Mouse (Mus musculus) forebrain, embryonic 14.5 days (tissue): ENCODE measurements at regions not wholly inside any gene's neighbourhood (a gene's known extent, or its start where the extent isn't known, plus 50 kb on each side); places are given as distances from the start of the nearest gene placed in this dataset.
A peak's percentile ranks its signal among the peaks of the same experiment; 100 is the strongest.

Experiments
- ATAC-seq: fragments of 200-750 bp; cut with Nextera tagmentation; 2 replicates; pipeline ENCODE4 v1.8.0; 2017; ENCODE audit warnings: mild to moderate bottlenecking, moderate library complexity
- DNase-seq: peaks from one replicate; pipeline ENCODE4 v3.0.0-alpha.2; 2015; ENCODE audit warnings: low spot score
- H3K27ac ChIP-seq: fragments of 300-500 bp; sonication (generic); 2 replicates; pipeline ENCODE4 v1.5.1; 2014; ENCODE audit warnings: low read depth, mild to moderate bottlenecking, control low read depth, low read length, moderate library complexity
- H3K27me3 ChIP-seq: fragments of 300-500 bp; sonication (generic); replicated peaks from 2 replicates; pipeline ENCODE4 v1.6.1; 2014; ENCODE audit warnings: low read length, control low read depth, mixed read lengths; ENCODE audit not compliant: control insufficient read depth, insufficient read depth
- H3K36me3 ChIP-seq: fragments of 300-500 bp; sonication (generic); 2 replicates; pipeline ENCODE4 v1.6.1; 2014; ENCODE audit warnings: low read length, control low read depth; ENCODE audit not compliant: control insufficient read depth, insufficient read depth
- H3K4me1 ChIP-seq: fragments of 300-500 bp; sonication (generic); 2 replicates; pipeline ENCODE4 v1.6.1; 2014; ENCODE audit warnings: antibody characterized with exemption, low read length, control low read depth; ENCODE audit not compliant: control insufficient read depth, insufficient read depth
- H3K4me2 ChIP-seq: fragments of 300-500 bp; sonication (generic); 2 replicates; pipeline ENCODE4 v1.6.1; 2014; ENCODE audit warnings: mild to moderate bottlenecking, control low read depth, low read length
- H3K4me3 ChIP-seq: fragments of 300-500 bp; sonication (generic); 2 replicates; pipeline ENCODE4 v1.5.1; 2014; ENCODE audit warnings: low read depth, low read length, control low read depth
- H3K9ac ChIP-seq: fragments of 300-500 bp; sonication (generic); 2 replicates; pipeline ENCODE4 v1.6.1; 2014; ENCODE audit warnings: mild to moderate bottlenecking, low read length, control low read depth, moderate library complexity
- H3K9me3 ChIP-seq: fragments of 300-500 bp; sonication (generic); replicated peaks from 2 replicates; pipeline ENCODE4 v1.6.1; 2016; ENCODE audit warnings: low read length, control low read depth, mixed read lengths; ENCODE audit not compliant: control insufficient read depth
- WGBS: fragments of 180-500 bp; shearing (Covaris S2); extraction: QIAGEN DNeasy Blood & Tissue Kit; methylation state at CpG from one replicate; pipeline ENCODE4 v1.1.7; 2014; 5-methylcytosine and 5-hydroxymethylcytosine counted together

DNA sequence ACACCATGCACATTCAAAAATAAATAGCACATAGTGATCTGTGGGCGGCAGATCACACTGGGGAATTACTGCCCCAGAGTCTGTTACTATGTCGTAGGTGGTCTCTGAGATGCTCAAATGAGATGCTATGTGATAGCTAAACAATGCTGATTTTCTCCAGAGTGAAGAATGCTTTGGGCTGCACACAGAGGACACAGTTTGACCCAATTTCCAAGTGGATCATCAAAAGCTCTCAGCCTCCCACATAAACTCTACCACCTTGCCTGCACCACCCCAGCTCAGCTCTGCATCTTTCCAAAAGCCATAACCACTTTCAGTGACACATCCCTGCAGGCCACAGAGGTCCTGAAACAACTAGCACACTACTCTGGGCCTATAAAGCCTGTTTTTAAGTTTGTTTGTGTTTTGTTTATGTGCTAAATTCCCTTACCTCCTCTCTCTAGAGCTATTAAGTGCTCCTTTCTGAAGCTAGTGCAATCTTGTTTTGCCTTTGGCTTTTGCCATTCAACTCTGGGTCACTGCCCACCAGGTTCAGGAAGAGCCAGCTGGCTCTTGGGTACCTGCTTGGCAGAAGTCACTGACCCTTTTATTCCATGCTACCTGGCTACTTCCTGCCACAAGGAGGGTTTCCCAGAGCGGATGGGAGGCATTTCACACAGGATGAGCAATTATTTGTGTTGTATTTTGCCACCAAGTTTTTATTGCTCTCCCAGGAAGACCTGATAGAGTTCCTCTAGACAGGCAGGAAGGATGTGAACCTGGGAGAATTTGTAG is 73.3 kb upstream of the 2610301B20Rik start:
- no peak overlapping the region for H3K27ac ChIP-seq
- no peak for DNase-seq
- no peaks in the 10 kb centered on the region for H3K36me3 ChIP-seq
- H3K4me1 ChIP-seq, result no peaks in the 10 kb centered on the region
- no peak overlapping the region for H3K9ac ChIP-seq
- H3K4me2 ChIP-seq, result no peak overlapping the region
- no peak overlapping the region for H3K4me3 ChIP-seq
- H3K27me3 ChIP-seq, result no peaks in the 10 kb centered on the region
- 86% methylated on average over 3 of the region's 3 CpGs for WGBS
- no peaks in the 10 kb centered on the region for H3K9me3 ChIP-seq
- no peak for ATAC-seq

DNA sequence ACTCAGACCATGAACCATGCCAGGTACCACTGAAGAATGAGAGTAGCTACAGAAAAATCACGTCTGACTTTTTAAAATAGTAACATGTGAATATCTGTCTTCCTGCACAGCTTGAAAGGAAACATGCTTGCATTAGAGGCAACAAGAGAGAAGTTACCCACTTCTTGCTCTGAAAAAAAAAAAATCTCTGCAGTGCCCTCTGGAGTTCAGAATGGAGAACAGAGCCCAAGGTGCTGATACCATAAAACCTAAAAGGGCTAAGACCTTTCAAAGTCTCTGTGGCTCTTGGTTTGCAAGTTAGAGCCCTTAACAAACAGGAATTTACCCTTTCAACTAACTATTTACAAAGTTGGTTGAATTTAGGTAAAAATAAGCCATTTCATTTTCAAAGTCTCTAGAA is 69.6 kb upstream of the 2610301B20Rik start:
- WGBS, result 32% methylated on average over 1 of the region's 1 CpGs
- H3K27me3 ChIP-seq, result no peaks in the 10 kb centered on the region
- no peaks in the 10 kb centered on the region for H3K4me1 ChIP-seq
- H3K9me3 ChIP-seq, result no peaks in the 10 kb centered on the region
- no peak overlapping the region for H3K4me3 ChIP-seq
- no peak overlapping the region for H3K9ac ChIP-seq
- no peak overlapping the region for H3K27ac ChIP-seq
- DNase-seq, result peak; percentile 6
- ATAC-seq, result no peak
- no peak overlapping the region for H3K4me2 ChIP-seq
- H3K36me3 ChIP-seq, result no peaks in the 10 kb centered on the region

DNA sequence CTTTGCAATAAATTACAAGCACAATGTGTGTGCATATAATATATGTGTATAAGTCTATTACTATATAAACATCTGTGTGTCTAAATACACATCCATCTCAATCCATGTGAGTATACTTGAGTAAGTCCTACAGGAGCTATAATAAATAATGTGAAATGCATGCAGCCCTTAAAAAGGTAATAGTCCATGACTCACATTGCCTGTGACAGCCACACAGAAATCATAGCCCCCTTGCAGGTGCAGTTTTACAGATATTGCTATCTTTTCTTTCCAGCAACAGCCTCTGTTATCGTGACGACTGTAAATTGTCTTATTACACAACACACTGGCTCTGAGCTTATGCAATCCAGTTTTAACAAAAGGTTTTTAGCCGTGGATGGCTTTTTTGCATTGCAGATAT is 67.0 kb upstream of the 2610301B20Rik start:
- WGBS, result 61% methylated on average over 3 of the region's 3 CpGs
- DNase-seq, result no peak

DNA sequence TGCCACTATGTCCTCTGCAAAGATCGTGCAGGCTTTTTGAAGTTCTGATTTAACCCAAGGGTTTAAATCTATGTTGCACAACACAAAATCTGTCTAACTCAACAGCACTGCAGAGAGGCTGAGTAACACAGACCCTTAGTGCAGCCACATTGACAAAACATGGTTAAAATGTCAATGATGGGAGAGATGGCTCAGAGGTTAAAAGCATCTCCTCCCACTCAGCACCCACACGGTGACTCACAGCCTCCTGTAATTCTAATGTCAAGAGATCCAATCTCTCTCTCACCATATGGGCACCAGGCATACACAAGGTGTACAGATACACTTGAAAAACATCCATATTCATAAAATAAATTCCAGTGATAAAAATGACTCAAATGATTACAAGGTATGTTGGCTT is 61.4 kb upstream of the 2610301B20Rik start:
- Histone ChIP-seq H3K27ac (no peak overlapping the region), H3K4me2 (no peak overlapping the region), H3K9ac (no peak overlapping the region), H3K27me3 (no peaks in the 10 kb centered on the region), H3K36me3 (no peaks in the 10 kb centered on the region), H3K9me3 (no peaks in the 10 kb centered on the region), H3K4me1 (no peaks in the 10 kb centered on the region), H3K4me3 (no peak overlapping the region)
- WGBS, result 88% methylated on average over 2 of the region's 2 CpGs
- ATAC-seq, result no peak
- no peak for DNase-seq

More for the DNA sequence above, 67.0 kb upstream of the 2610301B20Rik start:
- Histone ChIP-seq H3K27me3 (no peaks in the 10 kb centered on the region), H3K4me3 (no peak overlapping the region), H3K9ac (no peak overlapping the region), H3K9me3 (no peaks in the 10 kb centered on the region), H3K27ac (no peak overlapping the region), H3K36me3 (no peaks in the 10 kb centered on the region), H3K4me1 (no peaks in the 10 kb centered on the region), H3K4me2 (no peak overlapping the region)
- ATAC-seq, result no peak
